Mouse (Mus musculus): ENCODE measurements around the gene Prkce.

The Prkce gene

GRCm38 (mm10) chr17:86656369-86656768 lies 488.8 kb downstream of the Prkce start:
- no peak for DNase-seq

DNA sequence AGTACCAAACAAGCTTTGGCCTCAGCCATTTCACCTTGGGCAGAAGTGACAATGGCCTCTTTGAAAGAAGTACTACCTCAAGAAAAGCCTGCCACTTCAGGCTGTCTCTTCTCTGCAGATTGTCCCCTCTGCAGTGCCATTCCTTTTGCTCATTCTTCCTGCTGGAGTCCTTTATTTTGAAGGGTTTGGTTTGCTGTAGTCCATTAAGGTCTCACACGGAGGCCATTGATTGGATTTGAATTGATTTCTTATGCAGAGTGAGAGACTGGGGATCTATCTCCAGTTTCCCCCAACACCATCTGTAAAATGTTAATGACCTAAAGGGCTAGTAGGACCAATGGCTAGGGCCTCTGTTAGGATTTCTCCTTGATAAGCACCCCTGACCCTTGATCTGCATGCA lies 494.7 kb downstream of the Prkce start:
- DNase-seq, result no peak

- no peak for DNase-seq
These were observed 495.9 kb downstream of the Prkce start for GRCm38 (mm10) chr17:86663471-86663870.

DNA sequence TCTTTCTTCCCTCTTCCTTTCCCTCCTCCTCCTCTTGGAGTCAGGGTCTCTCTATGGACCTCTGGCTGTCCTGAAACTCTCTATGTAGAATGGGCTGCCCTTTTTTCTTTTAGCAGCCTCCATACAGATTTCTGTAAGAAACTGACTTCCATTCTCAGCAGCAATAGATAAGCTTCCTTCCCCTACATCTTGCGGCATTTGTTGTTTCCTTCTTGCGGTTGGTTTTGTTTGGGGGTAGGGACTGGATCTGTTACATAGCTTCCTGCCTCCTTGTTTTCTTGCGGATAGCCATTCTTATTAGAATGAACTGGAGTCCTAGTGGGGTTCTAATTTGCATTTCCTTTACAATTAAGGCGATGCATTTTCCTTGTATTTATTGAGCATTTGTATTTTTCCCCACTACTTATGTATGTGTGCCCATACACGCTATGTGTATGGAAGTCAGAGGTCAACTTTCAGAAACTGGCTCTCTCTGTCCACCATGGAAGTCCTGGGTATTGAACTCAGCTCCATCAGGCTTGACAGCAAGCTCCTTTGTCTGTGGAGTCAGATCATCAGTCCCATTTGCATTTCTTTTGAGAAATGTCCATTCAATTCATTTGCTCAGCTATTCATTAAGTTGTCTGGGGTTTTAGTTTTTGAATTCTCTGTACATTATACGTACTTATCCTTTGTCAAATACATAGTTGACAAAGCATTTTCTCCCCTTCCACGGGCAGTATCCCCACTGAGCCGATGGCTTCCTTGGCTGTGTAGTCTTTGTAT lies 500.4 kb downstream of the Prkce start:
- no peak for DNase-seq

DNA sequence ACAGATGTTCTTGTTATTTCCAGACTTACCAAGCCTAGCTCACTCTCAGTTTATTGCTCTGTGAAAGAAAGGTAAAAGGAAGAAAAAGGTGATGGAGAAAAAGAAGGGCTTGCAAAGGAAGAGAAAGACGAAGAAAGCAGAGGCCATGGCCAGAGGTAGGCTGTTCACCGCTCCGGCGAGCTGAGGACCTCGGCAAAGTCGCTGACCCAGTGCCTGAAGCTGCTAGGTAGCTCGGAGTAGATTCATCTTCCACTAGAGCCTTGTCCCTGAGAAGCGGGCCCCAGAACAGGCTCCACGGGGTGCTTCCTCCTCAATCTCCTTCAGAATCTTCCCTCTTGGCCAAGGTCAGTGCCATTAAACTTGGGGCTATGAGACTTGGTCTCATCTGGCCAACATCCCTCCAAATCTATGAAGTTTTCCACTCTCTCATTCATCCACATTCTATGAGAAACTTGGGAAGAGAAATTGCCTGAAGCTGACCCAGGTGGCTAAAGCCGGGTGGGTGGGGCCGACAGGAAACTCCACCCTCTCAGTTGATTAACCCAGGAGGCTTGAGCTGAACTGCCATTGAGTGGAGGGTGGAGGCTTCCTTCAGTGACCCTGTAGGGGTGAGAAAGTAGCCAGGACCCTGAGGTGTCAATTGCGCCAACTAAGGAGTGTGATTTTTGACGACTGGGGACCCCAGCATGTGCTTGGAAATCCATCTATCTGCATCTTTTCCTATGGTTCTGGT lies 502.2 kb downstream of the Prkce start:
- DNase-seq, result no peak

- DNase-seq, result peak; percentile 18
These were observed 503.1 kb downstream of the Prkce start for GRCm38 (mm10) chr17:86670731-86671130.

GRCm38 (mm10) chr17:86674971-86675370 lies 507.4 kb downstream of the Prkce start:
- no peak for DNase-seq

DNA sequence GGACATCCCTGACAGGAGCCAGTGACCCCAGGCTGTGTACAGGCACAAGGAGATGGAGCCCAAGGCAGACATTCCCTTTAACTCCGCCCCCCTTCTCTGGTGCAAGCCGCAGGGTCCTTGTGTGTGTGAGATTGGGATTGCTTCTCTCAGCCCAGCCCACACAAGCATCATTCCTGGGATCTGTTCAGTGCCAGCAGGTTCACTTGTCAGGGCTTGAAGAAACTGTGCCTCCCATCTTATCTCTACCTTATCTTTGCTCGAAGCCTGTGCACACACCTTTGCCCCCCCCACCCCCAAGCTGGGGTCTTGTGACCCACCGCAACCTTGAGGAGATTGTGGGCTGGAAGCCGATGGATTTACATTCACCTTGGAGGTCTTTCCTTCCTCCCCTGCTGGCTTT lies 508.8 kb downstream of the Prkce start:
- no peak for DNase-seq

DNA sequence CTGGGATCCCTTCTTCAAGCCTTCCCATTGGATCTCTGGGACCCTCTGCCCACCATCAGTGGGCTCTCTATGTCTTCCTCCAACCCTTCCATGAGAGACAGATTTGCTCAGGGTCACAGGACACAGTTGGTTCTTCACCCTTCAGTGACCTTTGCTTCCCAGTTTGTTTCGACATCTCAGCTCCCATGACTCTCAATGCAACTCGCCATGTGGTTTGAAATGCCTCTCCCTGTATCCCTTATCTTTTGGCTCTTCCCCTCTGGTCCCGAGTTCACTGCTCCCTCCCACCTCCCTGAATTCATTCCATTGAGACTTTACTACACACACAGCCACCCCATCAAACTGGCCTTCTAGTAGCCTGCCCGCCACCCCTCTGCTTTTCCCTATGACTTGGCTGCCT lies 509.3 kb downstream of the Prkce start:
- DNase-seq, result no peak

DNA sequence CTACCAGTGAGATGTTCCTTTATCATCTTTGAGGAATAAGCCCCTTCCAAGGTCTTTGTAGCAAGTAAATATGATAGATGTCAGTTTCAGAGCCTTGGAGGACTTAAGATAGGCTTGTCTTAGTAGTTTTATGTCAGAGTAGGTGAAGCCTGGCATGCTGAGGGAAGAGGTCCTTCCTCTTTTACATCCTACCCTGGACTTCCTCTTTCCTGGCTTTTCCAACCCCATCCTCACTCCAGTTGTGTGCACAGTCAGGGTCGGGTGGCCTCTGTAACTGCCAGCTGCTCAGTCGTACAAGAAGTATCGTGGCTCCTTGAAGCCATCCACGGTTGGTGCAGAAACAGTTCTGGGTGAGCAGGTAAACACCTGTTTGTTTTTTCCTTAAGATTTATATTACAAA lies 517.7 kb downstream of the Prkce start:
- no peak for DNase-seq

- DNase-seq, result no peak
These were observed 519.4 kb downstream of the Prkce start for GRCm38 (mm10) chr17:86687021-86687420.

DNA sequence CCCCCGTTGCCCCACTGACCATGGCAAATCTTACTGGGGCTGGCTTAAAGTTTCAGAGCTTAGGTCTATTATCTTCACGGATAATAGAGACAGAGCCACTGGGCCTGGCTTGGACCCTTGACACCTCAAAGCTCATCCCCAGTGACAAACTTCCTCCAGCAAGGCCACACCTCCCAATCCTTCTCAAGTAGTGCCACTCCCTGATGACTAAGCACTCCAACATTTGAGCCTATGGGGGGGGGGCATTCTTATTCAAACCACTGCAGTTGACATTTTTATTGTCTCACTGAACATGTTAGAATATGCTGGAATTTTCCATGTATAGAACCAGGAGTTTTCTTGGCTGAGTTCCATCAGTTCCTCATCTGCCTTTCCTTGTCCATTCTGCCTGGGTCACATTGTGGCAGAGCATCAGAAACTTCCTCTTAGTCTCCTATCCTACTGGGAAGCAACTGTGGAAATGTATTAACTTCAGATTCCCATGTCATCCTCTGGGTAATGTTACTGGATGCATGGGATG lies 523.3 kb downstream of the Prkce start:
- DNase-seq, result no peak

DNA sequence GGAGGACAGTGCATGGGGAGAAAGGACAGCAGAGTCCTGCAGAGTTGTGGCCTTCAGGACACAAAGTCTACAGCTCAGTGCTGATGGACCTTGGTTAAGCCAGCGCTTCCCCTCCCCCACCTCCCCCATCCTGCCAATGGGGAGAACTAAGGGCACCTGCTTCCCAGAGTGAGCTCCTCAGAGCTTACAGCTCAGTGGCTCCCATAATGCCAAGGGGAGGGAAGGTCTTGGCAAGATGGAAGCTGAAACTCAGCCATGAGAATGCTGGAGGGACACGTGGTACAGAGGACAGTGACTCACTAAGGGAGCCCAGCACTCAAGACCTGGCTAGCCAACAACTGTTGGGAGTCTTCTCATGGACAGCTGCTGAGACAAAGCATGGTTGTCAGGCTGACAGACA lies 530.2 kb downstream of the Prkce start:
- DNase-seq, result no peak

DNA sequence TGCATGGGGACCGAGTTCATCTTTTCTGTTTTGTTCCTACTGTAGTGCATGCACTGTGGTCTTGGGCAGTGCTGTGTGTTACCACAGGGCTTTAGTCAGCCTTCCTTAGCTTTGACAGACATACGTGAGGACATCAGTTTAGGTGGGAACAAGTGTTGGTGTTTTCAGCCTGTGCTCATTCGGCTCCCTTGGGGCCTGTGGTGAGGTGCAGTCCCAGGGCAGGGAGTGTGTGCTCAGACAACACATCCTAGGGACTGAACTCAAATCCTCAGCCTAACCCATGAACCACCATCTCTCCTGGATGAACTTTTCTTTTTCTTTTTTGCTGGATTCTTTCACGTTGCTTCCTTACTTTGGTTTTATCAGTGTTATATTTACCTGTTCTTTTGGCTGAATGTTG lies 535.8 kb downstream of the Prkce start:
- no peak for DNase-seq

DNA sequence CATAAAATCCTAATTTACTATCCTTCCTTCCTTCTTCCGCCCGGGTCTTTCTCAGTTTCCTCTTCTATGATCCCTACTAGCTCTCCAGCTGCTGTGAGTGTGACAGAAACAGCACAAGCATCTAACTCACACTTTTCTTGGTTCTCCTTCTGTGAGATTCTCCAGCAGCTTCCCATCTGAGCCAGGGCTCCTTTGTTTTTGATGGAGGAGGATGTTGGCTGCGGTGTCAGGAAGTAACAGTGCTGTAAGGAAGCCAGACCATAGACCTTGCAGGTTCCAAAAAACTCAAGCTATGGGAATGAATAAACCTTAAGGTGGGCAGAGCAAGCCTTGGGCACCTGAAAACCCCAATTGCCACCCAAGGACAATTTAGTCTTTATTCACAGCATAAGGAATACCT lies 537.7 kb downstream of the Prkce start:
- no peak for DNase-seq

- DNase-seq, result no peak
These were observed 538.9 kb downstream of the Prkce start for GRCm38 (mm10) chr17:86706467-86706866.
